Mouse (Mus musculus) left cerebral cortex, postnatal 36 days (tissue): Measurements from ENCODE around the gene Gm10096. TPM values are rescaled to one million over a fixed set of nuclear protein-coding genes. Genes with fewer than 3 reads are reported as not detected.
"Not testable (repeated sequence)": the region's sequence is repeated elsewhere in the genome, so short reads cannot be mapped to it uniquely, and the experiment has no call there.

Source experiments
- DNase-seq, 2 experiments: peaks; one replicate each; pipeline ENCODE4 v3.0.0; 2021 to 2022; ENCODE audit warnings: low spot score in 2 of 2, mixed read lengths in 1 of 2
- intact Hi-C: fragments of 180-260 bp; cut with DNase I; formaldehyde crosslinking; loops from one replicate; pipeline ENCODE4 v1.15.1; 2025
- total RNA-seq, 2 experiments: library from RNA; stranded (reverse); gene quantifications; 2 replicates each; pipeline ENCODE4 v1.2.3; 2021

Gm10096 gene
- total RNA-seq, result not detected

DNA sequence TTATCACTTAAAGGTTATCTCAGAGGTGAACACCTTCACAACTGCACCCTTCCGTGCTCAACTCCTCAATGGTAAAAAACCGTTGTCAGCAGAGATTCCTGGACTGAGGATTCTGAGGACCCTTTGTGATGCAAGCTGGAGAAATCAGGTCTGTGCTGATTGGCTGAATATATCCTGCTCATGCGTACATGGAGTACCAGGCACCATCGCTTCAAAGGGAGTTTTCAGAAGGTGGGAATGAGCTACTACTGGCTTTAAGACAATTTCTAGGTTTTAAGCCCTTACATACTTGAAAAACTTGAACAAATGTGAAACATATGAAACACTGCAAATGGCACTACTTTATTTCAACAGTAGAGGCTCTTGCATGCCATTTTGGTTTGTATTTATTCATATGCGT lies at the start of gene Gm10096:
Gene Gm10096, minus strand, starts transcription at position 101 of the 400 bp plus-strand sequence.
- intact Hi-C loops, DNase-seq: not testable (repeated sequence)
